Mouse (Mus musculus) megakaryocyte, embryonic 14.5 days (primary cell): Measurements from ENCODE around the gene Nap1l4. TPM values are rescaled to one million over a fixed set of nuclear protein-coding genes. Genes with fewer than 3 reads are reported as not detected.
"Not testable (repeated sequence)": the region's sequence is repeated elsewhere in the genome, so short reads cannot be mapped to it uniquely, and the experiment has no call there.

Experiments used
- H3K27me3 ChIP-seq: replicated peaks from 2 replicates; pipeline ENCODE3; 2012; ENCODE audit warnings: inconsistent platforms
- H3K36me3 ChIP-seq: replicated peaks from 2 replicates; pipeline ENCODE3; 2012; ENCODE audit warnings: low read length, inconsistent platforms, mixed read lengths
- H3K4me1 ChIP-seq: 2 replicates; pipeline ENCODE4 v1.6.1; 2012; ENCODE audit warnings: inconsistent platforms
- H3K4me3 ChIP-seq: replicated peaks from 2 replicates; pipeline ENCODE3; 2012; ENCODE audit warnings: moderate library complexity, mild to moderate bottlenecking, inconsistent platforms
- H3K9me3 ChIP-seq: 2 replicates; pipeline ENCODE4 v1.6.1; 2012; ENCODE audit warnings: inconsistent platforms
- FLI1 ChIP-seq: IDR thresholded peaks from 2 replicates; pipeline ENCODE4 v1.6.1; 2012; ENCODE audit warnings: low read length, inconsistent platforms, mixed read lengths
- GATA1 ChIP-seq: IDR thresholded peaks from 3 replicates; pipeline ENCODE4 v1.6.1; 2012; ENCODE audit warnings: mixed read lengths, low read length, inconsistent platforms, borderline replicate concordance
- polyA plus RNA-seq: library from polyadenylated mRNA; stranded (reverse); fragments of >175 nt; gene quantifications from 2 replicates; pipeline ENCODE4 v1.2.3, GENCODE M21; 2012; ENCODE audit warnings: low replicate concordance; ENCODE audit not compliant: insufficient read depth

Nap1l4 gene
- polyA plus RNA-seq, 1 experiment = 38.9 TPM

DNA sequence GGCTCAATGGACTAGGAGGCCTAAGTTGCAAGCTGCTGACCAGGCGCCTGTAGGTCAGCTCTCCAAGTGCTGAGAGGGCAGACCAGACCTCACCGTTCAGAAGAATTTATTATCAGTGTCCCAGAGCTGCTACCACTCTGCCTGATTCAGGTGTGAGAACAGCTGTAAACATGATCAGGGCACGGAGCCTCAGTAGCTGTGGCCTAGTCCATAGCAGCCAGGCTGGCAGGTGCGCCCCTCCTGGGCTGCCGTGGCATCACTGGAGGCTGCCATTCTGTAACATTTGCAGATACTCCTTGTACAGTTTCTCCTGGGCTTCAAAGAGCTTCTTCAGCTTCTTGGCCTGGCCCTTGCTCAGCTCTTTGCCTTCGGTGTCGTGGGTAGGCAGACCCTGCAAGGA lies 8.7 kb upstream of the Nap1l4 start:
- Histone ChIP-seq H3K36me3 (peaks cover 98% of the 10 kb centered on the region), H3K9me3 (no peaks in the 10 kb centered on the region), H3K27me3 (no peaks in the 10 kb centered on the region), H3K4me1 (no peaks in the 10 kb centered on the region), H3K4me3 (no peak overlapping the region)
- no peak for TF ChIP-seq GATA1
- TF ChIP-seq FLI1 = no peak

DNA sequence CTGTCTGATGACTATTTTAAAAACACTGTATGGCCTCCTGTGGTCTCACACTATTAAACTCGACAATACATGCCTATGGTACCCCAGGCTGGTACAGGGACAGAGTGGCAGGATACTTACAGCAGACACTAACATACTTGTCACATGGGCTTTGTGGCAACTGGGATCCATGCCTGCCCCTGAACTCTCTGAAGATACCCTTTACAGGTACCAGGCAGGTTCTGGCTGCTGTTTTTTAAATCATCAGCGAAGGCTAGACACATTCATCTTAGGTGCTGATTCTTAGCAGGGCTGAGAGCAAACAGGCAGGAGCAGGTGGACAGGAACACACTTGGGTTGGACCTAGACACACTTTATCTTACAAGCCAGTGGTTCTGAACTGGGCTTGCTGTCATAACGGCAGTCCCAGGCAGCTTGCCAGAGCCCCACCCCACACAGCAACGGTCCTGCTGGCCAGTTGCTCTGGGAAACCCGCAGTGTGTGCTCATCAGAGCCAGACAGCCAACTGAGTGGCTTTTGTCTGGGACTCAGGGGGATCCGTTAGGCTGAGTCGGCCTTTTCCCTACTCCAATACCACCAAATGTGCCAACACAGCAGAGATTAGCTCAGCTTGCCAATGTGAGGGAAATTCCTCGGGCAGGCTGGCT lies 8.2 kb upstream of the Nap1l4 start:
- H3K9me3 ChIP-seq = no peaks in the 10 kb centered on the region
- H3K4me3 ChIP-seq = no peak overlapping the region
- no peaks in the 10 kb centered on the region for H3K27me3 ChIP-seq
- H3K4me1 ChIP-seq = no peaks in the 10 kb centered on the region
- peaks cover 94% of the 10 kb centered on the region for H3K36me3 ChIP-seq
- TF ChIP-seq GATA1 = no peak
- no peak for TF ChIP-seq FLI1

DNA sequence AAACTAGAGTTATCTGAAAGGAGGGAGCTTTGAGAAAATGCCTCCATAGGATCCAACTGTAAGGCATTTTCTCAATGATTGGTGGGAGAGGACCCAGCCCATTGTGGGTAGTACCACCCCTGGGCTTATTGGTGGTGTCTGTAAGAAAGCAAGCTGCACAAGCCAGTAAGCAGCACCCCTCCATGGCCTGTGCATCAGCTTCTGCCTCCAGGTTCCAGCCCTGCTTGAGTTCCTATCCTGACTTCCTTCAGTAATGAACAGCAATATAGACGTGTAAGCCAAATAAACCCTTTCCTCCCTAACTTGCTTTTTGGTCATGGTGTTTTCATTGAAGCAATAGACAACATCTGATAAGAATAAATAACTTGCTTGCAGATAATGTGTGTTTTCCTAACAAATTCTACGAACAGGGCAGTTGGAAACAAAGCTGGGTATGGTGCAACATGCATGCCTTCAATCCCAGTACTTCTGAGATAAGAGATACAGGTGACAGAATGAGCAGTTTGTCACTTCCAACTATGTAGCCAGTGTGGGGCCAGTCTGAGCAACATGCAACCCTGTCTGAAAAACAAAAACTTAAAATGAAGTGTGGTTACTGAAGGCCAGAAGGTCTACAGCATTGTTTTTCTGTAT lies 798 bp upstream of the Nap1l4 start:
- Histone ChIP-seq H3K4me3 (peak overlapping the region; percentile 98), H3K4me1 (peaks cover 40% of the 10 kb centered on the region), H3K36me3 (peaks cover 42% of the 10 kb centered on the region), H3K27me3 (no peaks in the 10 kb centered on the region), H3K9me3 (no peaks in the 10 kb centered on the region)
- no peak for TF ChIP-seq FLI1
- no peak for TF ChIP-seq GATA1

DNA sequence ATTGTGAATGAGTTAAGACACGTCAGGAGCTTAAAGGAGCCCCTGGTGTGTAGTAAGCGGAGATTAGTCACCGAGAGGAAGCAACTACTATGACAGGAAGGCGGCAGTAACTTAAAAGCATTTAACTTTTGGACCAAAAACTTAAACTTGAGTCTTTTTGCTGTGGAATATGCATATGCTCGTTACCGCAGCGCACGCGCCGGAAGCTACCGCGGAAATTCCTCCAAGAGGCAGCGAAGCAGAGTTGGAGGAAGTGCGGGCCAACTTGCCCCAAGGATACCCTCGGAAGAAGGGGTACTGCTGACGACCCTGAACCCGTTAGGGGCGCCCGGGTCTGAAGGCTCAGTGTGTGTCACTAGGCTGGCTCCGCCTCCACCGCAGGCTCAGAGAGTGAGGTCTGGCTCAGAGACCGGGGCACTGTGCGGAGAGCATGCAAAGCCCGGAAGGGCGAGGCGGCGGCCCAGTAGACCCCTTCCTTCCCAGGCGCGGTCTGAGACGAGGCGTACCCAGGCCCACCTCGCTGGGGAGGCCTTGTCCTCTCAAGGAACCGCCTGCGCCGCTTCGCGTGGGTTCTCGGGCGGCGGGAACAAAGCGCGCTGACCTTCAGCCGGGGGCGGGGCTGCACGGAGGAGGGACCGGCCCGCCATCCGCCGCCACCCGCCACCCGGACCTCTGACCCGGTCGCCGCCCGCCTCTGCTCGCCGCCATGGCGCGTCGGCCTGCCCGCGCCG lies 510 bp downstream of the Nap1l4 start:
- no peak for TF ChIP-seq FLI1
- no peak for TF ChIP-seq GATA1
- Histone ChIP-seq H3K4me3 (peak overlapping the region; percentile 98), H3K9me3 (no peaks in the 10 kb centered on the region), H3K27me3 (no peaks in the 10 kb centered on the region), H3K4me1 (peaks cover 53% of the 10 kb centered on the region), H3K36me3 (peaks cover 35% of the 10 kb centered on the region)

DNA sequence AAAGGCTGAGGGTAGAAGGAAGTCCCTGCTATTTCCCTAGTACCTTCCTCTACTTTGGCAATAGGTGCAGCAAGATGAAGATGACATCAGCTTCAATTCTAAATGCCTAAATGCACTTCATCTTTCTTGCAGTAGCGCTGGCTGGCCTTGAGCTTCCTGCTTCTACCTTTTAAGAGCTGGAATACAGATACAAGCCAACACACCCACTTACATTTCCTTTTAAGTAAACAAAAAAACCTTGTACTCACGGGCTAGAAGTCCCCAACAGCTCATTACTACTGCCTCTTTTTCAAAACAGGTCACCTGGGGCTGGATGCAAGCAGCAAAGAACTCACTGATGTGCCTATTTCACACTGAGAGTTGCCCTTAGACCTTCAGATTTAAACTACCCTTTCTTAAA lies 2.4 kb downstream of the Nap1l4 start:
- no peak overlapping the region for H3K4me3 ChIP-seq
- no peaks in the 10 kb centered on the region for H3K9me3 ChIP-seq
- peaks cover 71% of the 10 kb centered on the region for H3K4me1 ChIP-seq
- TF ChIP-seq FLI1 = no peak
- TF ChIP-seq GATA1 = no peak
- H3K36me3 ChIP-seq = peaks cover 24% of the 10 kb centered on the region
- no peaks in the 10 kb centered on the region for H3K27me3 ChIP-seq

DNA sequence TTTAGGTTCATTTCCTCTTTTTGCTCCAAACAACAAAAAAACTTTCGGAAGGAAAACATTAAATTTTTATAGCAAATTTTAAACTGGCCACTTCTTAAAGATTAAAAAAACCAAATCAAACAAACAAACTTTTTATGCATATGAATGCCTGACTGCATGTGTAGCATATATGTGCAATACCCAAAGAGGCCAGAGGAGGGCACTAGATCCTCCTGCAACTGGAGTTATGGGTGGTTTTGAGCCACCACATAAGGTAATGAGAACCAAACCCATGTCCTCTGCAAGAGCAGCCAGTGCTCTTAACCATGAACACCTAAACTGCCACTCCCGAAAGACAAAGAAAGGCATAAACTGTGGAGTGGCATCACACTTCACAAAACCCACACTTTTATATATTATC lies 4.5 kb downstream of the Nap1l4 start:
- TF ChIP-seq FLI1 (no peak), GATA1 (no peak)
- Histone ChIP-seq H3K4me3 (no peak overlapping the region), H3K9me3 (no peaks in the 10 kb centered on the region), H3K4me1 (peaks cover 75% of the 10 kb centered on the region), H3K27me3 (no peaks in the 10 kb centered on the region), H3K36me3 (peaks cover 40% of the 10 kb centered on the region)

DNA sequence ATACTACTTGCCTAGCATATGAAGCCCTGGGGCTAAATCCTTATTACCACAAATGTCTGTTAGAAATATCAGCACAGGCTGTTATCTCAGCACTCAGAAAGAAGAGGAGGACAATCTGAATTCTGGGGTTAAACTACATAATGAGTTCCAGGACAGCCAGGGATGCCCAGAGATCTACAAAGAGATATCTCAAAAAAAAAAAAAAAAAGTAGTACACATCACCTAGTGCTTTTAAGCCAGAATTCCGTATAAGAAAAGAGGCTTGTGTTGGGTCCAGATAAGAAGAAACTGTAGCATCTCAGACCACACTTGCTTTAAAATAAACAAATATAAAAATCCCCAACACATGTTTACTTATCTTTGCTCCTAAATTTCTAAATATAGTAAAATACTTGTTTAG lies 10.2 kb downstream of the Nap1l4 start:
- H3K36me3 ChIP-seq = peaks cover 75% of the 10 kb centered on the region
- TF ChIP-seq FLI1 (no peak), GATA1 (no peak)

DNA sequence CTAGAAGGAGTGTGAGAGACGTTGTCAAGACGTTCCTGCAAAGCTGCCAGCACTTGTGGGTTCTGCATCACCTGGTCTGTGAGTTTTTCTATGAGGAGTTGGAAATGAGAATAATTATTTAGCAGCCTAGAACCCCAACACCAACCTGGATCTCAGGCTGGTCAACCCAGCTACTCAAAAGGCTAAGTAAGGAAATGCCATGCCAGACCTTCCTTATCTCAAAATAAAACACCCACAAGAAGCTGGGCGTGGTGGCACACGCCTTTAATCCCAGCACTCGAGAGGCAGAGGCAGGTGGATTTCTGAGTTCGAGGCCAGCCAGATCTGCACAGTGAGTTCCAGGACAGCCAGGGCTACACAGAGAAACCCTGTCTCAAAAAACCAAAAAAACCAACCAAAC lies 10.7 kb downstream of the Nap1l4 start:
- Histone ChIP-seq H3K4me1 (peaks cover 64% of the 10 kb centered on the region), H3K36me3 (peaks cover 79% of the 10 kb centered on the region)
- not testable (repeated sequence) for H3K4me3 ChIP-seq, H3K9me3 ChIP-seq, H3K27me3 ChIP-seq

More for the DNA sequence above, 10.2 kb downstream of the Nap1l4 start:
- Histone ChIP-seq H3K4me1 (peaks cover 64% of the 10 kb centered on the region), H3K27me3 (no peaks in the 10 kb centered on the region), H3K4me3 (no peak overlapping the region), H3K9me3 (no peaks in the 10 kb centered on the region)

DNA sequence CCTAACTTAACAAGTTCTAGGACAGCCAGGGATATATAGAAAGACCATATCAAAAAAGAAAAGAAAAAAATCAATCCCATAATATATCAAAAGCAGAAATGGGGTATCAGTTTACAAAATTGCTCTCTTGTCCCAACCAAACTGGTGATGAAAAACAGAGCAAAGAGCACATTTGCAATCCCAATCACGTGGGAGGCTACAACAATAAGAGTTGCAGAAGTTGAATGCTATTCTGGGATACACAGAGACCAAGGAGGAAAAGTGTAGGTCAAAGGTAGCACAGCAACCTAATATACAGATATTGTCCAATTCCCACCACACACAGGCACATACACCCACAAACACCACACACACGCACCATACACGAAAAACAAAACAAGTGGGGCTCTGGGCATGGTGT lies 12.7 kb downstream of the Nap1l4 start:
- Histone ChIP-seq H3K36me3 (peaks cover 95% of the 10 kb centered on the region), H3K4me1 (peaks cover 60% of the 10 kb centered on the region), H3K9me3 (no peaks in the 10 kb centered on the region), H3K4me3 (no peak overlapping the region), H3K27me3 (no peaks in the 10 kb centered on the region)
- no peak for TF ChIP-seq FLI1

DNA sequence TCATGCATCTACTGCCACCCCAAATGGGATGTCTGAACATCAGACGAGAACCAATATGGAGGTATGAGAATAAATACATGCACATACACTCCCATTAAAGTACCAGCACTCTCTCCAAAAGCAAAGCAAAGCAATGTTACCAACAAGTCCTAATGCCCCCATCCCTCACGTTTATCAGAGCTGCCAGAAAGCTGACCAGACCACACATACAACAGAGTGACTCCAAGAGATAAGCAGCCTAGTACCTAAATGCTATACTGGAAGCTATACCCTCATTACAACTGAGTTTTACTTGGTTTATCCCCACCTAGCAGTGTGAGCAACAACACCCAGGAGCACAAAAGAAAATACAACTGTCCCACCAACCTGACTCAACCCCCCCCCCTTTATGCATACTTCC lies 15.6 kb downstream of the Nap1l4 start:
- TF ChIP-seq FLI1 (no peak), GATA1 (no peak)
- H3K9me3 ChIP-seq = no peaks in the 10 kb centered on the region
- H3K27me3 ChIP-seq = no peaks in the 10 kb centered on the region
- peaks cover 45% of the 10 kb centered on the region for H3K4me1 ChIP-seq
- peaks cover 100% of the 10 kb centered on the region for H3K36me3 ChIP-seq
- peak overlapping the region; percentile 40 for H3K4me3 ChIP-seq
